Mouse (Mus musculus): Measurements from ENCODE around the gene Hoxc5. TPM values are rescaled to one million over a fixed set of nuclear protein-coding genes. Genes with fewer than 3 reads are reported as not detected.
A peak's percentile ranks its signal among the peaks of the same experiment; 100 is the strongest.

Gene Hoxc5
- polyA plus RNA-seq, 1 experiment from 2014 or later: 20.3 TPM

DNA sequence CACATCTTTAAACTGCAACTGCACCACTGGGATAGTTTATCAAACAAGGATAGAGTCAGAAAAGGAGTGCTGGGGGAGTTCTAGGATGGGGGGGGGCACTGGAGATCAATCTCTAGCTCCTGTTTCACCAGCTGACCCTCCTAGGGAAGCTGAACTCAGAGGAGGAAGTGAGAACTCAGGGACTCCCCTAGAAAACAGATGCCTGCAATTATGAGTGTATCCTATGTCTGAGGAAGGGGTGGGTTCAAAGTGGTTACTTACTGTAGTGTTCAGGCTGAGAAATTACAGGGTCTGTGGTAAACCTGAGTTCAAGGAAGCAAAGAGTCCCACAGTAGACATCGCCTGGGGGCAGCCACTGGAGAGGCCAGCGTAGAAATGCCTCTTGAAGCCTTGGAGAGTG lies 84.4 kb downstream of the Hoxc5 start:
- no peaks in the 10 kb centered on the region for H3K36me3 ChIP-seq (ENCODE audit: control insufficient read depth, insufficient read depth, low read length)
- H3K9ac ChIP-seq (replicated peaks; ENCODE audit: low read depth, low read length): no peak overlapping the region
- WGBS: 70% methylated on average over 2 of the region's 2 CpGs
- no peak overlapping the region for H3K4me3 ChIP-seq (ENCODE audit: low read depth, low read length)
- H3K27ac ChIP-seq (ENCODE audit: low read length): no peak overlapping the region
- no peak for ATAC-seq (ENCODE audit: insufficient number of reproducible peaks, insufficient read depth, low FRiP score, low read depth)
- H3K27me3 ChIP-seq (ENCODE audit: control insufficient read depth, insufficient read depth, low read length): no peaks in the 10 kb centered on the region
- no peak overlapping the region for H3K4me2 ChIP-seq (replicated peaks; ENCODE audit: low read depth, low read length)
- peaks cover 10% of the 10 kb centered on the region; the same call in 1 of the 2 replicates for H3K4me1 ChIP-seq (ENCODE audit: control insufficient read depth, insufficient read depth, low read length)
- no peaks in the 10 kb centered on the region for H3K9me3 ChIP-seq (ENCODE audit: control insufficient read depth, low read depth, low read length)

DNA sequence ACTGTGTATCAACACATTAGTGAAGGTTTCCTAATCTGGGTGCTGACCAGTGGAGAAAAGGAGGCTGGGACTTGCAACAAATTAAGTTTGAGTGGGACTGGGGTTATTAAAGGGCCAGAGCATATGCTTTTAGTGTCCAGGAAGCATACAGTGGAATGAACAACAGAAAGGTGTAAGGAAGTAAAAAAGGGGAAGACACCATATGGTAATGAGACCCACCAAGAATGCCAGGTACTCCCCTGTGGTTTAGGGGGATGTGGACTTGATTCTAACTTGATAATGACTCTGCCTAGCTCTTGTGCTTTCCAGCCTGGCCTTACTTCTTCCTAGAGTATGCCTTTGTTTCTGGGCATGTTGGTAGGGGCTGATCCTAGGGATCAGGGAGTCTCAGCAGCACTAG lies 86.0 kb downstream of the Hoxc5 start:
- no peak overlapping the region for H3K4me2 ChIP-seq (replicated peaks; ENCODE audit: low read depth, low read length)

DNA sequence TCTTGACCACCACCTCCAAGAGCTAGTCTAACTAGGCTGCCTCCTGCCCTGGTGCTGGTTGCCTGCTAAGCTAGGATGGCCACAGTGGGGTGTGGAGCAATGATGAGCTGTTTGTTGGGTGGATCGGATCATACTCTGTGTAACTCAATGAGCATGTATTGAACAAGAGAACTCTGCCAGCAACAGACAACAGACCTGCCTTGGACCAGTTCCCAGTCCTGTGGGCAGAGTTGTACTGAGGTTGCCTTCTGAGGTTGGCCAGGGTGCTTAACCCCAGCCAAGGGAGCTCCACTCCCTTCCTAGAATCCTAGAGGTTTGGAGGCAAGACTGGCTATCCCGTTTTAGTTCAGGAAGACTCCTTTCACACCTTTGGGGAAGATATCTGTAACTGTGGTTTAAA lies 89.2 kb downstream of the Hoxc5 start:
- WGBS: 59% methylated on average over 2 of the region's 2 CpGs
- H3K36me3 ChIP-seq (ENCODE audit: control insufficient read depth, insufficient read depth, low read length): no peaks in the 10 kb centered on the region
- peaks cover 23% of the 10 kb centered on the region; the same call in 1 of the 2 replicates for H3K4me1 ChIP-seq (ENCODE audit: control insufficient read depth, insufficient read depth, low read length)
- no peaks in the 10 kb centered on the region for H3K9me3 ChIP-seq (ENCODE audit: control insufficient read depth, low read depth, low read length)
- H3K27ac ChIP-seq (ENCODE audit: low read length): no peak overlapping the region
- H3K4me2 ChIP-seq (replicated peaks; ENCODE audit: low read depth, low read length): 0 out of 2 replicates have a peak overlapping the region, but pooled peaks have one; percentile 22
- no peak for ATAC-seq (ENCODE audit: insufficient number of reproducible peaks, insufficient read depth, low FRiP score, low read depth)
- H3K9ac ChIP-seq (replicated peaks; ENCODE audit: low read depth, low read length): no peak overlapping the region
- no peaks in the 10 kb centered on the region for H3K27me3 ChIP-seq (ENCODE audit: control insufficient read depth, insufficient read depth, low read length)
- no peak overlapping the region for H3K4me3 ChIP-seq (ENCODE audit: low read depth, low read length)

More for the DNA sequence above, 86.0 kb downstream of the Hoxc5 start:
- no peak for ATAC-seq (ENCODE audit: insufficient number of reproducible peaks, insufficient read depth, low FRiP score, low read depth)
- H3K9me3 ChIP-seq (ENCODE audit: control insufficient read depth, low read depth, low read length): no peaks in the 10 kb centered on the region
- H3K27me3 ChIP-seq (ENCODE audit: control insufficient read depth, insufficient read depth, low read length): no peaks in the 10 kb centered on the region
- peaks cover 18% of the 10 kb centered on the region; the same call in 1 of the 2 replicates for H3K4me1 ChIP-seq (ENCODE audit: control insufficient read depth, insufficient read depth, low read length)
- H3K4me3 ChIP-seq (ENCODE audit: low read depth, low read length): no peak overlapping the region
- H3K36me3 ChIP-seq (ENCODE audit: control insufficient read depth, insufficient read depth, low read length): no peaks in the 10 kb centered on the region
- no peak overlapping the region for H3K9ac ChIP-seq (replicated peaks; ENCODE audit: low read depth, low read length)
- H3K27ac ChIP-seq (ENCODE audit: low read length): no peak overlapping the region

DNA sequence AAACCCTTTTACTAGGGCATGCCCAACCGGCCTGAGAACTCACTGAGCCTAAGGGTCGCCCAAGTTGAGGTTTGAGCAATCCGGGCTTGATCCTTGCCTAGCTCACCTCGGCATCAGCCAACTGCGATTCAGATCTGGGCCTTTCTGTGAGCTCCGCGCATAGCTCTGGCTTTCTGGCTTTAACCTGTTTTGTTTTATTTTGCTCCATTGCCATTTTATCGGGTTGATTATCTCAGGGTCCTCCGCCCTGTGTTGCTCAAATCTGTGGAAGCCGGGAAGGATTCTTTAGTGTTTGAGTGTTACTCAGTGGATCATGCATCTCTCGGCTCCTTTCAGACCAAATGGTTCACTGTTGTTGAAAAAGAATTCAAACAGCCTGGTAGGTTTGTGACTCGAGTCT lies 91.5 kb downstream of the Hoxc5 start:
- WGBS: 10% methylated on average over 12 of the region's 12 CpGs
- H3K27ac ChIP-seq (ENCODE audit: low read length): peak overlapping the region; percentile 98
- no peaks in the 10 kb centered on the region for H3K9me3 ChIP-seq (ENCODE audit: control insufficient read depth, low read depth, low read length)
- peak overlapping the region; percentile 76 for H3K4me2 ChIP-seq (replicated peaks; ENCODE audit: low read depth, low read length)
- ATAC-seq (ENCODE audit: insufficient number of reproducible peaks, insufficient read depth, low FRiP score, low read depth): no peak
- no peaks in the 10 kb centered on the region for H3K36me3 ChIP-seq (ENCODE audit: control insufficient read depth, insufficient read depth, low read length)
- peak overlapping the region; percentile 31 for H3K4me3 ChIP-seq (ENCODE audit: low read depth, low read length)
- H3K27me3 ChIP-seq (ENCODE audit: control insufficient read depth, insufficient read depth, low read length): no peaks in the 10 kb centered on the region
- peaks cover 25% of the 10 kb centered on the region for H3K4me1 ChIP-seq (ENCODE audit: control insufficient read depth, insufficient read depth, low read length)
- H3K9ac ChIP-seq (replicated peaks; ENCODE audit: low read depth, low read length): peak overlapping the region; percentile 57

DNA sequence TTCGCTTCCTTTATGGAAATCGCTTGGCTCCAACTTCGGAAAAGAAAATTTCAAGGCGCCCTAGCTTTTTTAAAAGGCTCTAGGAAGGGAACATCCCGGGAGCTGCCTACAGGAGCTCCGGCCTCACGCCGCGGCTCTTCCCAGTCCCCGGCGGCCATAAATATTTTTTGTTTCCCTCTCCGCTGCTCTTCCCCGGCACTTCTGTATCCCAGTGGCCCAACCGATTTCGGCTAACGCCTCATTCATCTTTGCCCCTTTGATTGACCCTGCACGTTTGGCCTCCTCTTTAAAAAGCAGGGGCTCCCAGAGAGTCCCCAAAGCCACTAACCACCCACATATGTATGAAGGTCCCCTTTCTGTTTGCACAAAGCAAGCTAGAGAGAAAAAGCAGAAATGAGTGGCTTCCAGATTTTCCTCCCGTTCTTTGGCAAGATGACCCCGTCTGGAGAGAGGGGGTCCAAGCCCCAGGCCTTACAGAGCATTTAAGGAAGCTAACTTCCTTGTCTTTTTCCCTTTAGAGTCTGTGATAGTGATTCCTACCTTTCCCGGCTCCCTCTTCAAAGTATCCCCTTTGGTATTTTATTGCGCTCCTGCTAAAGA lies 92.2 kb downstream of the Hoxc5 start:
- no peak for ATAC-seq (ENCODE audit: insufficient number of reproducible peaks, insufficient read depth, low FRiP score, low read depth)
- H3K4me3 ChIP-seq (ENCODE audit: low read depth, low read length): peak overlapping the region; percentile 31
- H3K9me3 ChIP-seq (ENCODE audit: control insufficient read depth, low read depth, low read length): no peaks in the 10 kb centered on the region
- peak overlapping the region; percentile 57 for H3K9ac ChIP-seq (replicated peaks; ENCODE audit: low read depth, low read length)
- H3K27me3 ChIP-seq (ENCODE audit: control insufficient read depth, insufficient read depth, low read length): no peaks in the 10 kb centered on the region
- no peaks in the 10 kb centered on the region for H3K36me3 ChIP-seq (ENCODE audit: control insufficient read depth, insufficient read depth, low read length)
- peak overlapping the region; percentile 98 for H3K27ac ChIP-seq (ENCODE audit: low read length)
- WGBS: 4% methylated on average over 21 of the region's 21 CpGs
- peak overlapping the region; percentile 76 for H3K4me2 ChIP-seq (replicated peaks; ENCODE audit: low read depth, low read length)
- peaks cover 25% of the 10 kb centered on the region for H3K4me1 ChIP-seq (ENCODE audit: control insufficient read depth, insufficient read depth, low read length)

DNA sequence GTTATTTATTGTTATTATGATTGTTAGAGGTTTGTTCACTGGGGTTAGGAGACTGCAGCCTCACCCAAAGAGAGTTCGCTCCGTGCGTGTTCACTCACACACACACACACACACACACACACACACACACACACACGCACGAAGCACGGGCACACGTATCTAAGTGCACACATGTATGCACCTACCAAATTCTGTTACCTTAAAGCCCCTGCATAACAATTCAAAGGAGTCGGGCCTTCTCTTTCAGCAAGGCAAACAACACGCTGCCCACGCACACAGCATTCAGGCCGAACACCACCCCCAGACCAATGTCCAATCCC lies 92.7 kb downstream of the Hoxc5 start:
- no peaks in the 10 kb centered on the region for H3K27me3 ChIP-seq (ENCODE audit: control insufficient read depth, insufficient read depth, low read length)
- peak overlapping the region; percentile 98 for H3K27ac ChIP-seq (ENCODE audit: low read length)
- 17% methylated on average over 11 of the region's 11 CpGs for WGBS
- no peak; the same call in 1 of the 2 replicates for ATAC-seq (ENCODE audit: insufficient number of reproducible peaks, insufficient read depth, low FRiP score, low read depth)
- H3K9me3 ChIP-seq (ENCODE audit: control insufficient read depth, low read depth, low read length): no peaks in the 10 kb centered on the region
- peak overlapping the region; percentile 31 for H3K4me3 ChIP-seq (ENCODE audit: low read depth, low read length)
- H3K9ac ChIP-seq (replicated peaks; ENCODE audit: low read depth, low read length): peak overlapping the region; percentile 57
- peaks cover 25% of the 10 kb centered on the region for H3K4me1 ChIP-seq (ENCODE audit: control insufficient read depth, insufficient read depth, low read length)
- peak overlapping the region; percentile 76 for H3K4me2 ChIP-seq (replicated peaks; ENCODE audit: low read depth, low read length)
- H3K36me3 ChIP-seq (ENCODE audit: control insufficient read depth, insufficient read depth, low read length): no peaks in the 10 kb centered on the region

DNA sequence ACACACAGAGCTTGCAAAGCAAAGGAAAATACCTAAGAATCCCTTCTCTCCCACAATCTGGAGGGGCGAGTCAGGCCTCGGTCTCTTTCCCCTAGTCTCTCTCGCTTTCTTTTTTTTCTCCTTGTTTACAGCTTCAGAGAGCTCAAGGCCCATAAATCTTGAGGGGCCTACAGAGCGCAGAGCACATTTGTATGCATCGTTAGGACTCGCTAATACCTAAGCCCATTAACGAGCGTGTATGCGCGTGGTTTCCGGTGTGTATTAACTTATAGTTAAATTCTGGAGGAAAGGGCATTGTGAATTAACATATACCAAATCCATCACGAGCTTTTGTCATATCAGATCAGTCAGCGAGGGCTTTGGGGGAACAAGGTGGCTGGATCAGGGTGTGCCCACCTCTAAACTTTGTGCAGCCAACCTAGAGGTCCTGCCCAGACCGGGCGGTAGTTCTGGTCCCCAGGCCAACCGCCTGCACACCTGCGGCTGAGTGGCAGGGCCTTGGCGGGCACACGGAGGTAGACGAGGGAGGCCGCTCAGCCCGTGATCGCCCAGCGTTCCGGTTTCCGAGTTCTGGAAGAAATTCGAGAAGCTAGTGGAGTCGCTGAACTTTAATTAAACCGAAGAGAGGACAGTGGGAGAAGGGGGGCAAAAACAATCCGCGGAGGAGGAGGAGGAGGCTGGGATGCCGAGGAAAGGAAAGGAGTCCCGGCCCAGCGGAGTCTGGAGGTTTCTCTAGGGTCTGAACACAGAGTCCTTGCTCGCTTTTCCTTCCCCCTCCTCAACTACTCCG lies 93.3 kb downstream of the Hoxc5 start:
- Histone ChIP-seq H3K9me3 (ENCODE audit: control insufficient read depth, low read depth, low read length) (no peaks in the 10 kb centered on the region), H3K27me3 (ENCODE audit: control insufficient read depth, insufficient read depth, low read length) (no peaks in the 10 kb centered on the region), H3K9ac (replicated peaks; ENCODE audit: low read depth, low read length) (peak overlapping the region; percentile 57), H3K27ac (ENCODE audit: low read length) (peak overlapping the region; percentile 98), H3K4me2 (replicated peaks; ENCODE audit: low read depth, low read length) (peak overlapping the region; percentile 76), H3K4me1 (ENCODE audit: control insufficient read depth, insufficient read depth, low read length) (peaks cover 28% of the 10 kb centered on the region), H3K4me3 (ENCODE audit: low read depth, low read length) (peak overlapping the region; percentile 31), H3K36me3 (ENCODE audit: control insufficient read depth, insufficient read depth, low read length) (no peaks in the 10 kb centered on the region)
- ATAC-seq (ENCODE audit: insufficient number of reproducible peaks, insufficient read depth, low FRiP score, low read depth): peak; percentile 70
- 2% methylated on average over 36 of the region's 36 CpGs for WGBS

DNA sequence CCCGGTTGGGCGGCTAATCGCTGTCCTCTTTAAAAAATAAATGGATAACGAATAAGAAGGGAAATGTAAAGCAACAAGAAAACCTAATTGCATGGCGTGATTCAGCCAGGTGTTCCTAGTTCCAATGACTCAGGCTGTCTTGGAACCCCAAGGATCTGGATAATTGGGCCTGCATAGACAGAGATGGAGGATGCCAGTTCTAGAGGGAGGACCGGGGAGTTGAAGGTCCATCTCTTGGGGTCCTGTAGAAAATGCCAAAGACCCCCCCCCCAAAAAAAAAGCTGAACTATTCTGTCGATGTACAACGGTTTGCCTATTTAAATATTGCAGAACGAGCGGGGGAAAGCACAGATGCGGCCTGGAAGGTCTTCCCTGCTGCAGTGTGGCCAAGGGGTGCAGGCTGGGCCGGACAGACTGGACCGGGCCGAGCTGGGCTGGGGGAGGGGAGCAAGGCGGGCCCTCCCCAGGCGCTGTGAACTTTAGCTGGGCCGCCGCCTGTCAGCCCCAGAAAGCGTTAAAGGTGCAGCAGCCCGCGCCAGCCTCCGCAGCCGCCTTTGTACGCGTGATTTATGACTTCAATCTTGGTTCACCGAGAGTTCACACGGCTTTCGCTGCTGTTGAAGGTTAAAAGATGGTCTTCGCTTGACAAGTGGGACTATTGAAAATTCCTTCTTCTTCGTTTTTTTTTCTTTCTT lies 94.0 kb downstream of the Hoxc5 start:
- peak; percentile 57; the same call in 1 of the 2 replicates for ATAC-seq (ENCODE audit: insufficient number of reproducible peaks, insufficient read depth, low FRiP score, low read depth)
- Histone ChIP-seq H3K9me3 (ENCODE audit: control insufficient read depth, low read depth, low read length) (no peaks in the 10 kb centered on the region), H3K4me2 (replicated peaks; ENCODE audit: low read depth, low read length) (peak overlapping the region; percentile 76), H3K36me3 (ENCODE audit: control insufficient read depth, insufficient read depth, low read length) (no peaks in the 10 kb centered on the region), H3K27ac (ENCODE audit: low read length) (peak overlapping the region; percentile 98), H3K27me3 (ENCODE audit: control insufficient read depth, insufficient read depth, low read length) (no peaks in the 10 kb centered on the region), H3K4me1 (ENCODE audit: control insufficient read depth, insufficient read depth, low read length) (peaks cover 32% of the 10 kb centered on the region), H3K9ac (replicated peaks; ENCODE audit: low read depth, low read length) (peak overlapping the region; percentile 57), H3K4me3 (ENCODE audit: low read depth, low read length) (peak overlapping the region; percentile 31)
- WGBS: 2% methylated on average over 30 of the region's 30 CpGs

All from stomach, embryonic 14.5 days (tissue).